Mouse (Mus musculus) cerebellum, adult 2 months (tissue): Measurements from ENCODE around the gene Gm17359. TPM values are rescaled to one million over a fixed set of nuclear protein-coding genes. Genes with fewer than 3 reads are reported as not detected.

Experiments used
- DNase-seq, 2 experiments: peaks; one replicate each; pipeline ENCODE4 v3.0.0; 2021
- H3K27ac ChIP-seq: fragments of 200-500 bp; 2 replicates; pipeline ENCODE4 v1.5.1; 2012; ENCODE audit warnings: low read length, control low read depth, inconsistent platforms; ENCODE audit not compliant: insufficient read depth
- H3K27me3 ChIP-seq: fragments of 200-500 bp; 2 replicates; pipeline ENCODE4 v1.6.1; 2012; ENCODE audit warnings: inconsistent platforms, mild to moderate bottlenecking, low read length, moderate library complexity; ENCODE audit not compliant: control insufficient read depth, insufficient read depth
- H3K4me1 ChIP-seq: fragments of 200-500 bp; 2 replicates; pipeline ENCODE4 v1.6.1; 2011; ENCODE audit warnings: low read length; ENCODE audit not compliant: control insufficient read depth, insufficient read depth
- H3K4me3 ChIP-seq: fragments of 200-500 bp; replicated peaks from 2 replicates; pipeline ENCODE3; 2011; ENCODE audit warnings: mild to moderate bottlenecking, low read depth, low read length, control low read depth; ENCODE audit not compliant: insufficient read depth
- CTCF ChIP-seq: fragments of 200-500 bp; IDR thresholded peaks from 2 replicates; pipeline ENCODE4 v1.5.1; 2011; ENCODE audit warnings: low read depth, mild to moderate bottlenecking, control low read depth, low read length, moderate library complexity, borderline replicate concordance; ENCODE audit not compliant: insufficient read depth
- POLR2A ChIP-seq: fragments of 200-500 bp; IDR thresholded peaks from 2 replicates; pipeline ENCODE4 v1.6.1; 2011; ENCODE audit warnings: low read length, control low read depth, borderline replicate concordance; ENCODE audit not compliant: insufficient read depth
- WGBS: fragments of 180-500 bp; shearing (Covaris S2); methylation state at CpG from one replicate; pipeline ENCODE4 v1.1.7; 2018; 5-methylcytosine and 5-hydroxymethylcytosine counted together
- polyA plus RNA-seq: library from polyadenylated mRNA; depleted of rRNA; stranded (reverse); fragments of >200 nt; gene quantifications from 2 replicates; pipeline ENCODE4 v1.2.3, GENCODE M21; 2012

The Gm17359 gene
- polyA plus RNA-seq, 1 experiment: not detected

DNA sequence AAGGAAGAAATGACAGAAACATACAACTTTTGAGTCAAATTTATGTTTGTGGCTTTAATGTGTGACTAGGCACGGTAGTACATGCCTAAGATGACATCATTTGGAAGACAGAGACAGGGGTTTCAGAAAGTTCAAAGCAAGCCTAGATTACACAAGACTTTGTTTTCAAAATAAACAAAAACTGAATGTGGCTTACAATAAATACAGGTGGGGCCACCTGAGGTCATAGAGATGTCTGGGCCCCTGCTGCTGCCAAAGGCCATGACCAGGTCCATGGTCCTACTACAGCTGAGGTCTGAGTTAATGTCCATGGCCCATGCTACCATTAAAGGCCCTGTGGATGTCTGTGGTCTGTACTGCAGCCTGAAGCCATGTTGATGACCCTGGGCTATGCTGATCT is 77.0 kb downstream of the Gm17359 start:
- Histone ChIP-seq H3K27ac (no peak overlapping the region), H3K27me3 (no peaks in the 10 kb centered on the region), H3K4me1 (peaks cover 3% of the 10 kb centered on the region; the same call in 1 of the 2 replicates), H3K4me3 (no peak overlapping the region)
- no peak for DNase-seq
- 94% methylated on average over 1 of the region's 1 CpGs for WGBS
- TF ChIP-seq CTCF: no peak
- no peak for TF ChIP-seq POLR2A

DNA sequence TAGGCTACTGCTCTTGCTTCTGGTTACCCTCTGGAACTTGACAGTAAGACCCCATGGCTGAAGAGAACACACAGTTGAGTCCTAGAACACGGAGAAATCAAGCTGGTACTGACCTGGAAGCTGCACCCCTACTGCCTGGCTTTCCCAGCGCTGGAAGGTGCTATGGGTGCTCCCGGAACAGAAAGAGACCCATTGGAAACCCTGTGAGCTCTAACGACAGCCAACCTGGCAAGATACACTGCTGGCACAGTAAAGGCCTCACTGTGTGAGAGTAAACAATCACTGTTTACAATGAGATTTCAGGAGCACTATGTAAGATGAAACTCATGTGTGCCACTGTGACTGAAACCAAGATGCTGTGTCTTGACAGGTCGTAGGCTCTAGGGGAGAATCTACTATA is 78.6 kb downstream of the Gm17359 start:
- H3K4me1 ChIP-seq: peaks cover 4% of the 10 kb centered on the region; the same call in 1 of the 2 replicates
- DNase-seq: no peak
- H3K27me3 ChIP-seq: no peaks in the 10 kb centered on the region
- no peak overlapping the region for H3K4me3 ChIP-seq
- TF ChIP-seq POLR2A (no peak), CTCF (no peak)
- 87% methylated on average over 5 of the region's 5 CpGs for WGBS
- no peak overlapping the region for H3K27ac ChIP-seq

DNA sequence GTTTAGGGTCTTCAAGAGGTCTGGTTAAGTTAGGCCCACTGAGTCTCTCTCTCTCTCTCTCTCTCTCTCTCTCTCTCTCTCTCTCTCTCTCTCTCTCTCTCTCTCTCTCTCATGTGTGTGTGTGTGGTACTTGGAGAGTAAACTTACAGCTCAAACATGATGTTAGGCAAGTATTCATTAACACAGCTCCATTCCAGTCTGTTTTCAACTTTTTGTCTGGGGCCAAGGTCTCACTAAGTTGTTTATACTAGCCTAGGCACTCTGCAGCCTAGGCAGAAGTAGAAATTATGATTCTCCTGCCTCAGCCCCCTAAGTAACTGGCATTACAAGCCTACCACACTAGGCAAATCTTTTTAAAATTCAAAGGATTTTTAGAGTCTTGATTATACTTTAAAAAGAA is 79.5 kb downstream of the Gm17359 start:
- Histone ChIP-seq H3K27me3 (no peaks in the 10 kb centered on the region), H3K27ac (no peak overlapping the region), H3K4me1 (peaks cover 4% of the 10 kb centered on the region; the same call in 1 of the 2 replicates), H3K4me3 (no peak overlapping the region)
- no peak for DNase-seq
- TF ChIP-seq POLR2A: no peak
- TF ChIP-seq CTCF: no peak

DNA sequence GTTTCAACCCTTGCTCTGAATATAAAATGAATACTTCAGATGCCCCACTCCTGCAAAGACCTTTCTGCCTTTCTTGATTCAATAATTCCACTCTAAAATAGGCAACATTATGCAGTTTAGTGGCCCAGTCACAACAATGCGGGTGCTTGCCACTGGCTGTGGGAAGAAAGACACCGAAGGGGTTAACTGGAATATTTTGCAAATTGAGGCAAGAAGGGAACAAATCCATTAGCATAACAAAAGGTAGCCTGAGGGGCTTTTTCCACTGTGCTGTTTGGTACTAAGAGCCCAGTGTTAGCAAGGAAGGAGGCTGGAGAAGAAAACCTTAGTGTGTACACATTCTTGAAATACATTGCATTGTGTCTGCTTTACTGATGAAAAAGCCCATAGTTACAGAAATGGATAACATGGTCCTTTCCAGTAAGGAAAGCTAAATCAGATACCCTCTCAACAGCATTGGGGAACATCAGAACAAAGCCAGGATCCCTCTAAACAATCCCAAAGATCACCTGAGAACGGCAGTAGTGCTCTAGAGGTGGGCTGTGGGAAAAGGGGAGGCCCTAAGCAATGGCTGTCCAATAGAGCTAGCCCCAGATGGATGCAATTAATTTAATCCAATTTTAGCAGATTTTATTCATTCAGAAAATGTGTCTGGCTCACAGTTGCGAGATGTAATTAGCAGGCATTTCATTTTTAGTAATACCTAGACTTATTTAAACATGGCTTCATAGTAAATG is 80.7 kb downstream of the Gm17359 start:
- no peak for TF ChIP-seq CTCF
- no peak for TF ChIP-seq POLR2A
- Histone ChIP-seq H3K4me3 (no peak overlapping the region), H3K27me3 (no peaks in the 10 kb centered on the region), H3K27ac (no peak overlapping the region), H3K4me1 (peaks cover 4% of the 10 kb centered on the region; the same call in 1 of the 2 replicates)
- WGBS: 70% methylated on average over 4 of the region's 4 CpGs
- DNase-seq: no peak

DNA sequence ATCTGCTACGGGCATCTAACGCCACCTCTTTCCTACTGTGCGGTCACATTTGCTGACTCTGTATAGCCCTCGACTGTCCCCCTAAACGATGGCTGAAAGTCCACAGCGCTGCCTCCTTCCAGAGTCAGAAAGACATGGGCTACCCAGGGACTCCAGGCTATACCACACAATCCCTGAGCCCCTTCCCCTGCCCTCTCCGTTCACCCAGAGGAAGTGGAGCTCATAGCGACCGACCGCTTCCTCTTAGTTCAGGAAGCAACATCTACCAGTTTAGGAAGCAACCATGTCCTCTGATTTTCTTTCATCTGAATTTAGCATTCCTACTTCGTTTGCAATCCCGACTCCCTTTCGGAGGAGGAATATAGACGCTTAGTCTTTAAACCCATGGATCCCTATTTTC is 82.5 kb downstream of the Gm17359 start:
- 71% methylated on average over 14 of the region's 14 CpGs for WGBS
- TF ChIP-seq CTCF (no peak), POLR2A (no peak)
- Histone ChIP-seq H3K4me3 (no peak overlapping the region), H3K27ac (no peak overlapping the region), H3K4me1 (peaks cover 4% of the 10 kb centered on the region; the same call in 1 of the 2 replicates), H3K27me3 (no peaks in the 10 kb centered on the region)
- no peak for DNase-seq

DNA sequence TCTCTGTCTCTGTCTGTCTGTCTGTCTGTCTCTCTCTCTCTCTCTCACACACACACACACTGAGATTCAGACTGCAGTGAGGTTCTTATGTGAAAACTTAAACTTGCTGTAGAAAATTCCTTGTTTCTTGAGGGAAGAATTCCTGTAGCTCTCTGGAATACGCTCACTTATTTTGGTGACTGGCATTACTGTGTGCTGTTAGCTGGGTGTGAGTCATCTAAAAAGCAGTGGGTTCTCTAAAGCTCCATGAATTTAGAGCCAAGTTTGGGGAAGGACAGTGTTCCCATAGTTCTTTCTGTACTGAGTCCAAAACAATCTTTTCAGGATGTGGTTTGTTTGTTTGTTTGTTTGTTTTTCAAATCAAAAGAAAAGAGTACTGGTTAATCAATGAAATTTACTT is 89.0 kb downstream of the Gm17359 start:
- no peak overlapping the region for H3K27ac ChIP-seq
- no peaks in the 10 kb centered on the region for H3K27me3 ChIP-seq
- H3K4me3 ChIP-seq: no peak overlapping the region
- WGBS: 83% methylated on average over 1 of the region's 1 CpGs
- DNase-seq: no peak
- H3K4me1 ChIP-seq: no peaks in the 10 kb centered on the region
- TF ChIP-seq POLR2A (no peak), CTCF (no peak)

DNA sequence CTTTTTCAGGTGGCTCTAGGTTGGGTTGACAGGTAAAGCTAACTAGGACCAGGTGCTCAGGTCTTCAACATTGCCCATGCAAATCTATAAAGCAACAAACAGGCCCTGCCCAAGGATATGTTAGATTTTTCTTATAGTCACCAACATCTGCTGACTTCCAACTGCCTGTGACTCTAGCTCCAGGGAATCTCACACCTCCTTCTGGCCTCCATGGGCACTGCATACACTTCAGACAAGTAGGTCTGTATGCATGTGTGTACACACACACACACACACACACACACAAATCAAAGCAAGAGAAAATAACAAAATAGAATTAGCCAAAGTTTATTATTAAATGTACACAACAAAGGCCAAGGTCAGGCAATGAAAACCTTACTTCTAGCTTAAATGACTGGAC is 97.1 kb downstream of the Gm17359 start:
- no peaks in the 10 kb centered on the region for H3K27me3 ChIP-seq
- TF ChIP-seq CTCF: no peak
- no peak for TF ChIP-seq POLR2A
- no peak overlapping the region for H3K27ac ChIP-seq
- no peak overlapping the region for H3K4me3 ChIP-seq
- no peaks in the 10 kb centered on the region for H3K4me1 ChIP-seq
- no peak for DNase-seq

DNA sequence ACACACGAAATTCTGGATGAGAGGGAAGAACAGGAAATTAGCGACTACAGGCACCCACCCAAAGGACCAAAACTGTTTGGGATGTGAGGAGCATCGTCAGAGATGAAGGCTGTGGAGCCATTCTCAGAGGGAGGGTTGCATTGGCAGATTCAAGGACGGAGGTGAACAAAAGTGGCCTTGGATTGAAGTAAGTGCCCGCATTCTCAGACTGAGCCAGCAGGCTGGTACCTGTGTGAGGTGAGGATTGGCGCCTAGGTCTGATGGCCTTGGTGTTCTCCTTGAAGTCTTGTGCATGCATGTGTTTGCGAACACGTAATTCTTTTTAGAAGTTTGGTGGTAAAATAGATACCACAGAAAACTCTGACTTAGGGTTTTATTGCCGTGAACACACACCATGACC is 98.0 kb downstream of the Gm17359 start:
- 85% methylated on average over 9 of the region's 9 CpGs for WGBS
- DNase-seq: no peak
- H3K27ac ChIP-seq: no peak overlapping the region
- no peak for TF ChIP-seq POLR2A
- TF ChIP-seq CTCF: no peak
- H3K4me3 ChIP-seq: no peak overlapping the region
- no peaks in the 10 kb centered on the region for H3K27me3 ChIP-seq
- no peaks in the 10 kb centered on the region for H3K4me1 ChIP-seq
